Mouse (Mus musculus): Measurements from ENCODE around the gene Lrp2. TPM values are rescaled to one million over a fixed set of nuclear protein-coding genes. Genes with fewer than 3 reads are reported as not detected.
A peak's percentile ranks its signal among the peaks of the same experiment; 100 is the strongest.

Gene Lrp2
- total RNA-seq (2015) (not detected in 2 replicates), total RNA-seq (2017) (not detected in 2 replicates)

DNA sequence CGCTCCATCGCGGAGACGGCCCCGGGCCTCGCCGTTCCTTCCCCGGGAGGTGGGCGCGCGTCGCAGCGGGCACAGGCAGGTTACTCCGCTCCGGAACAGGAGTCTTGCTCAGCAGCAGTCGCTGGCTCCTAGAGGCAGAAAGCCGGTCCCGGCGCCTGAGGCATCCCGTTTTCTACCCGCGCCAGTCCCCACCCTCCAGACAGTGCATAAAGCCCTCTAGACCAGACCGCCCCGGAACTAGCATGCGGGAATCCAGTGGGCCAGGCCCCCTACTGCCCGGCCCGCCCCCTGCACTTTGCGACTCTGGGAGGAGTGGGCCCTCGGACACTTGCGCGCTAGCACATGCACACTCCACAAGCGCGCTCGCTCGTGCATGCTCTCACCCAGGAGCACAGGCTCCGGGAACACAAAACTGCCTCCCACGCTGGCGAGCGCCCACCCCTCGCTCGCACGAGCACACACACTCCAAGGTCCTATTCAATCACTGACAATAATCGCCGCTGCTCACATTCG lies at the start of gene Lrp2:
Gene Lrp2 (minus strand): TSS at position 180 of the 513 bp plus-strand sequence.
- ATAC-seq (ENCODE audit: poor library complexity, severe bottlenecking), result no peak

DNA sequence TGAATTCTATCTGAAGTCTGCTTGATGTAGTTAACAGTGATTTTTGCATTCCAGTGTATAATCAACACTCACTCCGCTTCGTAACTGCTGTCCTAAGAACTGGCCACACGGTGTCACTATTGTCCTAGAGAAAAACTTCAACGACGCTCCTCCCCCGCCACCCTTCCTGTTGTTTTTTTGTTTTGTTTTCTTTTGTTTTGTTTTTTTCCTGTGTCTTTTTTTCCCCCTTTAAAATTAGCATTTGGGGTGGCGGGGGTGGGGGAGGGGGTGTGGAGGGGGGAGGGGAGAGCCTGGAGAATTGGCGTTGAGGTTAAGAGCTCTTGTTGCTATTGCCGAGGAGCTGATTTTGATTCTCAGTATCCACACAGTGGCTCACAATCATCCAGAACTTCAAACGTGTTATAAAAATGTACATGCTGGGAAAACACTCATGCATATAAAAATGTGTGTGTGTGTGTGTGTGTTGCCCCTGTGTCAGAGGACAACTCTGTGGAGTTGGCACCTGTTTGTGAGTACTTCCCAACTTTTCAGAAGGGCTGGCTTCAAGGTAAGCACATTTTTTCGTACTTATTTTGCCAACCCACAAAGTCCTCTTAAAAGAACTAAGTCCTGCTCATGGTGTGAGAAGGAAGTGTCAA lies 49.3 kb upstream of the Lrp2 start:
- peak; percentile 95 for ATAC-seq (ENCODE audit: poor library complexity, severe bottlenecking)

DNA sequence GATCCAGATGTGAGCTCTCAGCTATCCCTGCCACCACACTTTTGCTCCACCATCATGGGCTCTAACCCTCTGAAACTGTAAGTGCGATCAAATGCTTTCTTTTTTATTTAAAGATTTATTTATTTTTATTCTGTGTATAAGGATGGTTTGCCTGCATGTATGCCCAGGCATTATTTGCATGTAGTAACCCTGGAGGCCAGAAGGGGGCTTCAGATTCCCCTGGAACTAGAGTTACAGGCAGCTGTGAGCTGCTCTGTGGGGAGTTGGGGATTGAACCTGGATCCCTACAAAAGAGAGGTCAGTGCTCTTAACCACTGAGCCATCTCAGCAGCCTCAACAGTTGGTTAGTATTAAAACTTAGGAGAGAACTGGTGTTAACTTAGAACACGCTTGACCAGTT lies 45.6 kb upstream of the Lrp2 start:
- peak; percentile 53; the same call in 1 of the 2 replicates for ATAC-seq (ENCODE audit: poor library complexity, severe bottlenecking)

DNA sequence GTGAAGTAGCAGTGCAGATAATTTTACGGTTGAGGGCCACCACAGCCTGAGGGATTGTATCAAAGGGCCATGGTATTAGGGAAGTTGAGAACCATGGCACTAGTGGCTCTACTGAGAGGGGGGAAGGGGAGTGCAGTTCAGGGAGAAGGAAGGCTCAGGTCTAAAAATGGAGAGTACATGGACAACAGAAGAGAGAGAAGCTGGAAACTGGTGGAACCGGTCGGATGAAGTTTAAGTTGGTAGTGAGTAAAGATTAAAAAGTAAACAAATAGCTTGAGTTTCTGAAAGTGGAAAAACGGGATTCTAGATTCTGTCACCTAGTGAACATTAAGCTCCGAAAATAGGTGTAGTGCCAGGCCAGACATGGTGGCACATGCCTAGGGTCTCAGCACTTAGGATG lies 44.9 kb upstream of the Lrp2 start:
- ATAC-seq (ENCODE audit: poor library complexity, severe bottlenecking), result no peak

DNA sequence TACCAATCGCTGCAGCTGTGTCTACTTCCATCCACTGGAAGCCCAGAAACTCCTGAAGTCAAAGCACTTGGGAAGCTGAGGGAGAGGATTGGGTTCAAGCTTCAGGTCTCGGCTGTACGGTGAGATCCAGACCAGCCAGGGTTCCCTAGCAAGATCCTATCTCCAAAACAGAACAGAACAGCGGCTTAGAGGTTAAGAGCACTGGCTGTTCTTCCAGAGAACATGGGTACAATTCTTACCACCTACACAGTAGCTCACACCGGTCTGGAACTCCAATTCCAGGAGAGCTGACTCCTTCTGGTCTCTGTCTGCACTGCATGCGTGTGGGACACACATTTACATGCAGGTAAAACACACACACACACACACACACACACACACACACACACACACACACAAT lies 44.0 kb upstream of the Lrp2 start:
- no peak for ATAC-seq (ENCODE audit: poor library complexity, severe bottlenecking)

DNA sequence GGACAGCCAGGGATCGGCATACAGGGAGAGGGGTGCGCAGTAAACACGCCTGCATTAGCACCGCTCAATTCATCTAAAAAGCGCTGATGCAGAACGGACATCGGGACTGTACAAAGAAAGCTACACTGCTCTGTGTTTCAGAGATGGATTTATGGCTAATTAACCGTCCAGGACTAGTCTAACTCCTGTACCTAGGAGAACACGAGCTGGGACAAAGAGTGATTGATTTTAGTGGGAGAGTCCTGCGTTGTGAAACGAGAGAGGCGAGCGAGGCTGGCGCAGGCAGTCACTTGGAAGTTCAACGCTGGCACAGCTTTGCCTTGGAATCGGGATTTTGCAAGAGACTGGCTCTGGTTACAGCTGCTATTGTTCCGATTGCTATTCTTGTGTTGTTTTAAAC lies 43.4 kb upstream of the Lrp2 start:
- no peak for ATAC-seq (ENCODE audit: poor library complexity, severe bottlenecking)

DNA sequence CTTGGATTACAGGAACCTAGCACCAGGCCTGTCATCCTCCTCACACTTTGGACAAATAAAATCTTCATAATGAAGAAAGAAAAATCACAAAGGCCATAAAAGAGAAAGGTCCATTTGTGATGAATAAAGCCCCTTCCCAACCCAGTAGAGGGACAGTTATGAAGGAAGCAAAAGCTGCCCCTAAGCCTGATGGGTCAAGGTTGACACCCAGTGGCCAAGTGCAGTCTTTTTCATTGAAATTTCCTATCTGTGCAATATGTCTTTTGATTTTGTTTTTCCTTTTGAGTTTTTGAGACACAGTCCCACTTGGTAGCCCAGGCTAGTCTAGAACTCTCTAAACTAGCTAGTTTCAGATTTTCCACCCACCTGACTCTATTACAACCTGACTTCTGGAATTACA lies 33.4 kb upstream of the Lrp2 start:
- no peak for ATAC-seq (ENCODE audit: poor library complexity, severe bottlenecking)

DNA sequence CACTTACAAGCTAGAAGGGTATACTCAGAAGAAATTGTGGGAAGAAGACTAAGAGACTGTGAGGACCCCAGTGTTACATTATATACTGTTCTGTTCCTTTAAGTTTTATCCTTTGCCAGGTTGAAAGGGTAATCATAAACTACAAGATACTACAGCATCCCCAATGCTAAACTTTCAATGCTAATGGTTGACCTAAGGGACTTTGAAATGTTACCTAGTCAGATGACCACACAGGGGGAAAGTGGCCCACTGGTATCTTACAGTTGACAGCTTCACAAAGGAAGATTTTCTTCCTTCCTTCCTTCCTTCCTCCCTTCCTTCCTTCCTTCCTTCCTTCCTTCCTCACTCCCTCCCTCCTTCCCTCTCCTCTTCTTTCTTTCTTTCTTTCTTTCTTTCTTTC lies 32.5 kb upstream of the Lrp2 start:
- ATAC-seq (ENCODE audit: poor library complexity, severe bottlenecking), result no peak

DNA sequence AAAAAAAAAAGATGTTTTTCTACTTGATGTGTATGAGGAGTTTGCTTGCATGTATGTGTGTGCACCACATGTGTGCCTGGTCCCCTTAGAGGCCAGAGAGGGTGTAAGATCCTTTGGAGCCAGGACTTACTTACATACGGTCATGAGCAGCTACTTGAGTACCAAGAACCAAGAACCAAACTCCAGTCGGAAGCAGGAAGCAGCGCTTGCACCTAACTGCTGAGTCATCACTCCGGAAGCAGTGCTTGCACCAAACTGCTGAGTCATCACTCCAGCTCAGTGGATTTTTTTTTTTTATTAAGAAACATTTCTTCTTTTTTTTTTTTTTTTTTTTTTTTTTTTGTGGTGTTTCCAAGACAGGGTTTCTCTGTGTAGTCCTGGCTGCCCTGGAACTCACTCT lies 27.4 kb upstream of the Lrp2 start:
- ATAC-seq (ENCODE audit: poor library complexity, severe bottlenecking), result peak; percentile 60

DNA sequence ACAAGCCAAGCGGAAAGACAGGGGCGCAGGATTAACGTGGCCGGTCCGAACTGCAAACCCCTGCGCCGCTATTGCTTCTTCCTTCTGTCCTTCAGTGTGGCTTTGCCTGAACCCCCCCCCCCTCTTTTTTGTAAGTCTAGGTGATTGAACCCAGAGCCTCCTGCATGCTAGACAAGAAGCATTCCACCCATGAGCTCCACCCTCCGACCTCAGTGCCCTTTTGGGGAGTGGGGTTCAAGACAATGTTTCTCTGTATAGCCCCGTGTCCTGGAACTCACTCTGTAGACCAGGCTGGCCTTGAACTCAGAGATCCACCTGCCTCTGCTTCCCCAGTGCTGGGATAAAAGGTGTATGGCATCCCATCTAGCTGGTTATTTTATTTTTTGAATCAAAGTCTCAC lies 26.9 kb upstream of the Lrp2 start:
- no peak for ATAC-seq (ENCODE audit: poor library complexity, severe bottlenecking)

DNA sequence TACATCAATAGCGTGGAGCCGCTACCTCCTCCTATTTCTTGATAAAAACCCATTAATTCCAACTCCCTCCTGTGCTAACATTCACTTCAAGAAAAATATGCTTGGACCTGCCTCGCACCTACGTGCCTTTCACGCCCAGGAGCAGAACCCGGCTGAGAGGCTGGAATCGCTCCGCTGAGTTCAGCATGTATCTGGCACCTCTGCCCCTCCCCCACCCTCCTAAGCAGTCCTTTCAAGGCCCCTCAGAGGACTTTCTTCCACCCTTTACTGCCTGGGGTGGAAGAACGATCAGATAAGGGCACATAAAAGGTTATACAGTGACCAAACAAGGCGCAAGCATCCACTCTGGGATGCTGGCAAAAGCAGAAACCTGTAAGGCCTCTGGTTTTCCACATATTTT lies 26.4 kb upstream of the Lrp2 start:
- no peak for ATAC-seq (ENCODE audit: poor library complexity, severe bottlenecking)

DNA sequence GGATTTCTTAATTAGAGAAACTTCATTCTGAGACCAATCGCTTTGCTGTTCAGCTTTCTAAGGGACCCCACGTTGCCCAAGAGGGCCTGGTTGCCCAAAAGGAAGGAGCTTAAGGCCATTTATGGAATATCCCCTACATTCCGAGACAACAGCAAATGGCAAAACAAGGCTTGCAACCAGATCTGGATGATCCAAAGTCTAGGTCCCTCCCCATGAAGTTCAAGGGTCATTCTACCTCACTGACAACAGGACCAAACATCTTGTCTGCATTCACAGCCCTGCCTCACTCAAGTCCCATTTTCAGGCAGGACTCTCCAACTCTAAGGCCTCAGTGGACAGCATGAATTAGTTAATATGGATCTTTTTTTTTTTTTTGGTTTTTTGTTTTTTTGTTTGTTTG lies 20.8 kb upstream of the Lrp2 start:
- ATAC-seq (ENCODE audit: poor library complexity, severe bottlenecking), result no peak

DNA sequence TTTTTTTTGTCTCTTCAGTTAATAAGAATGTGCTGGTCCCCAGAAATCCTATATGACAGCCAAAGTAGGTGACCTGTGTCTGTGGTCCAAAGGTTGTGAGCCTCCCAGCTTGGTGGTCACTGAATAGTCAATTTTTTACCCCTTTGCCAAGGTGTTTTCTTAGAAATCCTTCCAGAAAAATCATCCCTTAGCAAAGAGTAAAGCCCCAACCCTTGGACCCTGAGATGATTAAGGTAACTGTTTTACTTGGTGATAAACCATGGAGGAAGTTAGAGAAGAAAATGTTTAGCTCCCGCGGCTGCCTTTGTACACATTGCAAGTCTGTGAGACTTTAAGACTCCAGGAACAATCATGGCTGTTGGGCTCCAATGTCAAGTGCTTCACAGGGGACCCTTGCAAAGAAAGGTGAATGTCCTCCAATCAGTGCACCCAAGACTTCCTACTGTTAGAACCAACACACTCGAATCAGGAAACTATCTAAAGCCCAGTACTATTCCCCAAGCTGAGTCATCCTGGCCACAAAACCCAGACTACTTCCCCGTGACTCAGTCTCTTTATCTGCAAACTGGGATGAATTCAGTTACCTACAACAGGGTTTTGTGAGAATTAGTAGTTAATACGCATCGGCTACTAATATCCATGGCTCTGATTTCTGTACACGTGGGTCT lies 18.0 kb upstream of the Lrp2 start:
- ATAC-seq (ENCODE audit: poor library complexity, severe bottlenecking), result no peak

DNA sequence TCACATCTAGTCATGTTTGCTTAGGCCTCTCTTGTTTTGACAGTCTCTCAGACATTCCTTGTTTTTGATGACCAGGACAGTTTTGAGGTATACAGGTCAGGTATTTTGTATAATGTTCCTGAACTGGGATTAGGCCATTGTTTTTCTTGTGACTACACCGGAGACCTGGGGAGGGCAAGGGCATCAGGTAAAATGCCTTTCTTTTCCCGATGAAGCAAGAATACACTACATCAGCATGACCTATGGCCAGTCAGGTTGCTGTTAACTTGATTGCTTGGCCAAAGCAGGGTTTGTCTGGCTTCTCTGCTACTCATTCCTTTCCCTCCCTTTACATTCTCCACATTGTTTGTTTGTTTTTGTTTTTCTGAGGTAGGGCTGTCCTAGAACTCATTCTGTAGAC lies 7.3 kb upstream of the Lrp2 start:
- no peak for ATAC-seq (ENCODE audit: poor library complexity, severe bottlenecking)

DNA sequence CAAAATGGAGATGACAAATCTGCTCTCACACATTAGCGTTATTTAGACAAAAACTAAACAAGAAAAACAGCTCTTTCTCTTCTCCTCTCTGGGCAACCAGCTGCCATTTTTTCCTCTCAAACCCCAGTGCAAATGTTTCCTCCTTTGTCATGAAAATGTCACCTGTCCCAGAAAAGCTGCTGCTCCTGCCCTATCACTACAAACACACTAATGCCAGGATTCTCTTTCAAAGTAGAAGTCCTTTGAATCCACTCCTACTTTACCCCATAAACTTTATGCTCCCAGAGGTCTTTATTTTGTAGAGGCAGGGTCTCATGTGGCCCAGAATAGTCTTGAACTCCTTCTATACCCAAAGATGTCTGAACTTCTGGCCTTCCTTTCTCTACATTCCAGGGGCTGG lies 6.7 kb upstream of the Lrp2 start:
- no peak for ATAC-seq (ENCODE audit: poor library complexity, severe bottlenecking)

DNA sequence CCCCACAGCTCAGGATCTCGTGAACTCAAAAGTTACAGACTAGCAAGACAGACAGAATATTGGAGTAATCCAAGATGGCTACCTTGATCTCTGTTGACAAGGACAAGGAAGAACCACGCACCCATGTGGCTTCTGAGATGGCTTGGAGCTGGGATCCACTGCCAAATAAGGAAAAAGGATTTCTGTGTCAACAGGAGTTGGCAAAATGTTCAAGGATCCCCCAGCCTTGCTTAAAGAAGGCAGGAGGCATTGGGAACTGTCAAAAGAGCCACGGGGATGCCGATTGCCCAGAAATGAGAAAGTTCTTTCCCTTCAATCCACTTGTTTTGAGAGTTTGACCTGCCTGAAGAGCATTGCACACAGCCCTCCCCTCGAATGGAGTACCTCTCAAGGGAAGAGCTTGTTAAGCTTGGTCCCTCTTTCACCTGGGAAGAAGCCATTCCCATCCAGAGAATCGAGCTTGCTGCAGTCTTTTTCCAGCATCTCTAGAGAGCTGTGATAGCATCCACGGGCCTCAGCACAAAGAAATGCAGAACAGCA lies 6.2 kb upstream of the Lrp2 start:
- no peak for ATAC-seq (ENCODE audit: poor library complexity, severe bottlenecking)

DNA sequence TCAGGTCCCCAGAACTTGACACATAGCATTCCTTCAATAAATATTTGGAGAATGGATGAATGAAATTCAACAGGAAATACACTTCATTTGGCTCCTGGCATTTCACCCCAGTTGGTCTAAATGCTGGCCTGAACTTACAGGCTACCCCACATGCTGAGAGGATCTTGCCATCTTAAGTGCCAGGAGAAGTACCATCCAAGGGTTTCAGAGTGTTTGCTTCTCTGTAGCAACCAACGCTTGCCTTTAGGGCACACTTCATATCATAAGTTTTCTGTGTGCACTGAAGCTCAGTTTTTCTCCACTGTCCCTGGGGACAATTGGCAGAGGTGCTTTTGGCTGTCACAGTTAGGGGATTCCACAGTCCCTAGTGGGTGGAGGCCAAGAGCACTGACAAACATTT lies 4.7 kb upstream of the Lrp2 start:
- no peak for ATAC-seq (ENCODE audit: poor library complexity, severe bottlenecking)

DNA sequence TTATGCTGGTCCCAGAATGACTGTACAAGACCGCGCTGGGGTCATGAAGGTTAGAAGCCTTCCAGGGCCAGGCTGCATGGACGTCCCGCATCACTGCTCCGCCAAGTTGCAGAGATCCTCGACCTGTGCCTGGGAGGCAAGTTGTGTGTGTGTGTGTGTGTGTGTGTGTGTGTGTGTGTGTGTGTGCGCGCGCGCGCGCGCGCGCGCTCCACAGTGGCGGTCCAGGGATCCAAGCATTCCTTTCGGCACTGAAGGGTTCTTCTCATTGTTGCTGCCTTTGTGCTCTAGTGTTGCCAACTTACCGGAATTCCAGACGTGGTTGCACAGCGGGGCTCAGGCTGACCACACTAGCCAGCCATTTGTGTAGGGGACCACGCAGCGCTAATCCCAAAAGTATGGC lies 2.0 kb upstream of the Lrp2 start:
- ATAC-seq (ENCODE audit: poor library complexity, severe bottlenecking), result no peak

DNA sequence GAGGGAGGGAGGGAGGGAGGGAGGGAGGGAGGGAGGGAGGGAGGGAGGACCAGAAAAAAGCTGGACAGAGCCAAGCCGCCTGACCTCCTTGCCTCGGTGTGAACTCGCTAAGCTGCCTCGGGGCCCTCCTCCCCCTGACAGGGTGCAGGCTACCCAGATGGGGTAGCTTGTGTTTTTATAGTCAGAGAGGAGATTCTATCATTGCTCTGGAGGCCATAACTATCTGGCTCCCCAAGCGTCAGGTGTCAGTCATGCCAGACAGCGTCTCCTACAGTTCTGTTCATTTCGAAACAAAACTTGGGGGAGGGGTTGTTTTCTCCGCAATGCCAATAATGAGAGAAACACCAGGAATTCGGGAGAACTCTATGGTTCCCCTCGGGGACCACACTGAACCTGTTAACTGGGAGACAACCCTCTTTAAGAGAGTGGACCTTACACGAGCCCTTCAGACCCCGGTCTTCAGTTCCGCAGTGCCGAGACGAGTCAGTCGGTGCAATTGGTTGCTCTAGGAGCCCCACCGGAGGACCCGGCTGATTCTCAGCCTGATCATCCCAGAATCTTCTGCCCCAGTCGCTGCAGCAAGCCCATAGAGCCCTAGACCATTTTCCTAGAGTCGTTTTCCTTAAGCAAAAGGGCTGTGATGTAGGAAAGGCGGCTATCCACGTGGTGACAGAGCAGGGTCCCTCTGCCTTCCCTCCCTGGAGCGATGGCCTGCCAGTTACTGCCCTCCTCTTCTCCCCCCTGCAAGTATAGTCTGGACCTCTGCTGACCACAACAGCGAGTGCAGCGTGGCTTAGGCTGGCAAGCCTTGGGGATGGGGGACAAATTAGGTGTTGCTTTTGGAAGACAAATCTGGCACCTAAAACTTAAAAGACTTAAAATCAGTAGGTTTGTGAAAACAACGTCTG lies 1.2 kb upstream of the Lrp2 start:
- ATAC-seq (ENCODE audit: poor library complexity, severe bottlenecking), result no peak

DNA sequence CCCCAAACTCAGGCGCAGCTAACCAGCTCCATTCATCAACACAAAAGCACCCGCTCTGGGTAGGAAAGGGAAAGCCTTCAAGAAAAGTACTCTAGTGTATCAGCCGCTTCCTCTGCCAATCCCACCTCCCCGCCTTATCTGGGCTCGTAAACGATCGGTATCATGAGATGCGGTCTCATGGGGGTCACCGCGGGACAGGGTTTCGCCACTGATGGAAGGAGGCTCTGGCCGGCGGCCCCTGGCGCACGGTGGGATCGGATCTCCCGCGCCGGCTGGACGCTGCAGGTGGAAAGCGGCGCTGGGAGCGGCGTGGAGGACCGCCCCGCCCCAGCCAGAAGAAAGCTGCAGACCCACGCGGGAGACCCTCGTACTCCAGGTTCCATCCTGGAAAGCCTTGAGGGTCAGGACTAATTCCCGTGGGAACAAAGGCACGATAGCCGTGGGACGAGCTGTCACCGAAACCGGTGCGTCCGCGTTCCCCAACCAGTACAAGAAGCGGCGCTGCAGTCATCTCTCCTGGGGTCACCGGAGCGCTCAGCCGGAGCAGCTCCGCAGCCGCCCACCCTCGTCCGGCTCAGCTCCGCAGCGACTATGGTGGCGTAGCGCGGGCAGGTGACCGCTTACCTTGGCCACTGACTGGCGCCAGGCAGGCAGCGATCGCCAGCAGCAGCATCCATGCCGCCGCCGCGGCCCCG lies 527 bp downstream of the Lrp2 start:
- ATAC-seq (ENCODE audit: poor library complexity, severe bottlenecking), result no peak
